Mouse (Mus musculus) small intestine, adult 2 months (tissue): Measurements from ENCODE around the gene Abhd4.

Source experiments
- CTCF ChIP-seq: fragments of 200-500 bp; IDR thresholded peaks from 2 replicates; pipeline ENCODE4 v1.5.1; 2012; ENCODE audit warnings: low read depth, mild to moderate bottlenecking, control low read depth, inconsistent platforms, low read length, moderate library complexity, mixed read lengths; ENCODE audit not compliant: insufficient replicate concordance, insufficient read length; ENCODE audit errors: extremely low read depth
- POLR2A ChIP-seq: fragments of 200-500 bp; IDR thresholded peaks from 2 replicates; pipeline ENCODE4 v1.6.1; 2012; ENCODE audit warnings: low read depth, mild to moderate bottlenecking, control low read depth, inconsistent platforms, low read length, moderate library complexity

- TF ChIP-seq POLR2A (no peak), CTCF (no peak)
These were observed 5.7 kb downstream of the Abhd4 start for GRCm38 (mm10) chr14:54259722-54260085.
